Mouse (Mus musculus) embryonic facial prominence, embryonic 12.5 days (tissue): Measurements from ENCODE around the gene Mks1. TPM values are rescaled to one million over a fixed set of nuclear protein-coding genes. Genes with fewer than 3 reads are reported as not detected.
"Not testable (repeated sequence)": the region's sequence is repeated elsewhere in the genome, so short reads cannot be mapped to it uniquely, and the experiment has no call there.

Experiments
- ATAC-seq: fragments of 200-750 bp; cut with Nextera tagmentation; 2 replicates; pipeline ENCODE4 v1.8.0; 2017; ENCODE audit not compliant: insufficient number of reproducible peaks, insufficient read depth, low FRiP score, low TSS enrichment
- H3K27ac ChIP-seq: fragments of 300-500 bp; sonication (generic); 2 replicates; pipeline ENCODE4 v1.5.1; 2016; ENCODE audit warnings: mild to moderate bottlenecking
- H3K27me3 ChIP-seq: fragments of 300-500 bp; sonication (generic); 2 replicates; pipeline ENCODE4 v1.6.1; 2016; ENCODE audit warnings: mild to moderate bottlenecking, moderate library complexity
- H3K36me3 ChIP-seq: fragments of 300-500 bp; sonication (generic); 2 replicates; pipeline ENCODE4 v1.6.1; 2016; ENCODE audit warnings: mild to moderate bottlenecking
- H3K4me1 ChIP-seq: fragments of 300-500 bp; sonication (generic); 2 replicates; pipeline ENCODE4 v1.6.1; 2016
- H3K4me2 ChIP-seq: fragments of 300-500 bp; sonication (generic); replicated peaks from 2 replicates; pipeline ENCODE4 v1.6.1; 2016; ENCODE audit warnings: mild to moderate bottlenecking, moderate library complexity
- H3K4me3 ChIP-seq: fragments of 300-500 bp; sonication (generic); 2 replicates; pipeline ENCODE4 v1.5.1; 2016; ENCODE audit warnings: mild to moderate bottlenecking
- H3K9ac ChIP-seq: fragments of 300-500 bp; sonication (generic); 2 replicates; pipeline ENCODE4 v1.6.1; 2016; ENCODE audit warnings: mild to moderate bottlenecking, moderate library complexity
- H3K9me3 ChIP-seq: fragments of 300-500 bp; sonication (generic); 2 replicates; pipeline ENCODE4 v1.6.1; 2016; ENCODE audit warnings: mild to moderate bottlenecking, moderate library complexity
- WGBS: fragments of 180-500 bp; shearing (Covaris S2); methylation state at CpG from one replicate; pipeline ENCODE4 v1.1.7; 2016; 5-methylcytosine and 5-hydroxymethylcytosine counted together
- polyA plus RNA-seq: library from polyadenylated mRNA; unstranded; fragments of >200 nt; fragmentation: Nextera tagmentation; extraction: Ambion mirVana; gene quantifications from 2 replicates; pipeline ENCODE4 v1.2.1, GENCODE M21; 2016

Gene Mks1
- polyA plus RNA-seq, 1 experiment from 2014 or later, result 19.8 TPM

DNA sequence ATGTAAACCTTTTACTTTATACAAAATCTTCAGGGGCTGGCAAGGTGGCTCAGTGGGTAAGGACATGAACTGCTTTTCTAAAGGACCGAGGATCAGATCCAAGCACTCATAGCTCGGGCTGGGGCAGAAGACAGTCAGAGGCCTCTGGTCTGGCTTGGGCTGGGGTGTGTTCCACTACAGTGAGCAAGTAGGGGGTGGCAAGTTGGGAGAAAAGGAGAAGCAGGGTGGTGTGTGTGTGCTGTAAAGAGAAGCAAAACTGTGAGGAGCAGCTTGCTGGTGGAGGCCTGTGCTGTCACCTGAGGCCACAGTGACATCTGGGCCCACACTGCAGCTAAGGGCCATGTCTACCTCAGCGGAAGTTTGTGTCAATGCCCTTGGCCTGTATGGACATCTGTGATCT, 11.6 kb upstream of the Mks1 start:
- no peak for ATAC-seq
- Histone ChIP-seq H3K4me2 (no peak overlapping the region), H3K27me3 (no peaks in the 10 kb centered on the region), H3K4me1 (no peaks in the 10 kb centered on the region), H3K27ac (no peak overlapping the region), H3K4me3 (no peak overlapping the region), H3K9ac (no peak overlapping the region), H3K9me3 (no peaks in the 10 kb centered on the region), H3K36me3 (no peaks in the 10 kb centered on the region)
- WGBS, result 77% methylated on average over 3 of the region's 3 CpGs

DNA sequence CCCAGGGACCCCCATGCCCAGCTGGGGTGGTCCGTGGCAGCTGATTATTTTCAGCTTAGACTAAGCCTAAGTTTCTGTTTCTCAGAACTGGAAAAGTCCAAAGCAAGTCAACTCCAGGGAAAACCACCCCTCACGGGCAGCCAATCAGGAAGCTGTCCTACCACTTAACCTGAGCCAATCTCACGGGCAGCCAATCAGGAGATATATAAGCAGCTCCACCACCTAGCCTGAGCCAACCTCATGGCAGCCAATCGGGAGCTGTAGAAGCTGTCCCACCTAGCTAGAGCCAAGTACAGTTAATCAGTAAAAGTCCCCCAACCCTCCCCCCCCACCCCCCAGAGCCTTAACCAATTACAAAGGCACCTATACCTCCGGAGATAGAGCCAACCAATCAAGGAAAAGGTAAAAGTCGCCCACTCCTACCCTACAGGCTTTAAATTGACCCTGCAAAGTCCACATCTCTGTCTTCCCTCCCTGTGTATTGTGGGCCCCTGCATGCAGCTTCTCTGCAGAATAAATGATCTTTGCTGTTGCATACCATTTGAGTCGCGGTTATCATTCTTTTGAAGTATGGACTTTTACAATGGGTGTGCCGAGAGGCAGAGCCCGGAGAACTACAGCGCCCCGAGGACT, 5.9 kb upstream of the Mks1 start:
- WGBS, result 87% methylated on average over 12 of the region's 12 CpGs
- Histone ChIP-seq H3K27ac (no peak overlapping the region), H3K4me3 (no peak overlapping the region), H3K9me3 (no peaks in the 10 kb centered on the region), H3K4me2 (no peak overlapping the region), H3K9ac (no peak overlapping the region), H3K4me1 (no peaks in the 10 kb centered on the region), H3K36me3 (no peaks in the 10 kb centered on the region), H3K27me3 (no peaks in the 10 kb centered on the region)
- no peak for ATAC-seq

DNA sequence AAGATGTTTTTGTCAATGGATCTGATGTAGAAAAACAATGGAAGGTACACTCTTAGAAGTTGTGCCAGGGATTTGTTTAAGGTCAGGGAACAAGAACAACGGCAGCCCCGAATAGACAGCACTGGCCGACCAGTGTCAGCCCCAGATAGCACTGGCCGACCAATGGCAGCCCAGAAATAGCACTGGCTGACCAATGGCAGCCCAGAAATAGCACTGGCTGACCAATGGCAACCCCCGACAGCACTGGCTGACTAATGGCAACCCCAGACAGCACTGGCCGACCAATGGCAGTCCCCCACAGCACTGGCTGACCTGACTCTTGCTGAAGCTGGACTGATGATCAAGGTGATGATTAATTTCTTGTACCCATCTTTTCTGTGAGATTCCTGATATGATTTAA, 5.1 kb upstream of the Mks1 start:
- H3K4me3 ChIP-seq, result no peak overlapping the region
- no peaks in the 10 kb centered on the region for H3K4me1 ChIP-seq
- H3K36me3 ChIP-seq, result no peaks in the 10 kb centered on the region
- H3K27ac ChIP-seq, result no peak overlapping the region
- H3K4me2 ChIP-seq, result no peak overlapping the region
- ATAC-seq, result no peak
- no peaks in the 10 kb centered on the region for H3K27me3 ChIP-seq
- no peak overlapping the region for H3K9ac ChIP-seq
- WGBS, result 70% methylated on average over 6 of the region's 6 CpGs
- no peaks in the 10 kb centered on the region for H3K9me3 ChIP-seq

DNA sequence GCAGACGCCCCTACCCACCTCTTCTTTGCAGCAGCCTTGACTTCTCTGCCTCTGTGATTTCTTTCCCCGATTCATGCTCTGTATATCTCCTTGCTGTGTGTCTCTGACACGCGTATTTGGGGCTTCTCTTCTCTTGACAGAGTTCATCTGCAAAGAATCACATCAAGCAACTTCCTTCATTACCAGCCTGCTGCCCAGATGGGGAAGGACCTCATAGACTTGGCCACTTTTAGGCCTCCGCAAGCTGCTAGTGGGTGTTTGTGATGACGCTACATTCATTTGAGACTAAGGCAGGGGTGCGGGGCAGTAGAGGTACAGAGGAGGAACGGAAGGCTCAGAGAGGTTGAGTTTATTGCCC, 561 bp downstream of the Mks1 start:
- H3K4me3 ChIP-seq, result peak overlapping the region; percentile 59
- H3K9me3 ChIP-seq, result no peaks in the 10 kb centered on the region
- peaks cover 13% of the 10 kb centered on the region; the same call in 1 of the 2 replicates for H3K36me3 ChIP-seq
- peak overlapping the region; percentile 47 for H3K27ac ChIP-seq
- H3K4me1 ChIP-seq, result peaks cover 5% of the 10 kb centered on the region; the same call in 1 of the 2 replicates
- H3K9ac ChIP-seq, result peak overlapping the region; percentile 52
- peak overlapping the region; percentile 70 for H3K4me2 ChIP-seq
- H3K27me3 ChIP-seq, result no peaks in the 10 kb centered on the region
- ATAC-seq, result no peak
- 39% methylated on average over 8 of the region's 8 CpGs for WGBS

DNA sequence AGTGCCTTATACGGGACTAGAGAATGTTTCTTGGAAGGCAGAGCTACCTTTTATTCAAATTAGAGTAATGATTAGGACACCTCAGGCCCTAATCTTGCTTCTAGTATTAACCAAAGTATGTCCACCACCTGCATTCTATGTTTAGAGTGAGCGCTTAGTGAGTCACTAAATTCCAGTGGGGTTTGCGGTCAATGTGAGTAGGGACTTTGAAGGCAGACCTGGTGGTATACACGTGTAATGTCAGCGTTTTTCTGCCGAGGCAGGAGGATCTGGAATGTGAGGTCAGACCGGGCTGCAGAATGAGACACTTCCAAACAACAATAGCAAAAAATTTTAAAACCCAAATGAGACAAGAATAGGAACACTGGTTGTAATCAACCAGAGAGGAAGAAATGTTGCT, 1.5 kb downstream of the Mks1 start:
- H3K27me3 ChIP-seq, result no peaks in the 10 kb centered on the region
- H3K9ac ChIP-seq, result no peak overlapping the region
- no peak for ATAC-seq
- H3K4me3 ChIP-seq, result no peak overlapping the region
- WGBS, result 89% methylated on average over 7 of the region's 7 CpGs
- H3K4me1 ChIP-seq, result peaks cover 5% of the 10 kb centered on the region; the same call in 1 of the 2 replicates
- no peak overlapping the region for H3K27ac ChIP-seq
- H3K9me3 ChIP-seq, result no peaks in the 10 kb centered on the region
- H3K4me2 ChIP-seq, result no peak overlapping the region
- H3K36me3 ChIP-seq, result peaks cover 13% of the 10 kb centered on the region; the same call in 1 of the 2 replicates

DNA sequence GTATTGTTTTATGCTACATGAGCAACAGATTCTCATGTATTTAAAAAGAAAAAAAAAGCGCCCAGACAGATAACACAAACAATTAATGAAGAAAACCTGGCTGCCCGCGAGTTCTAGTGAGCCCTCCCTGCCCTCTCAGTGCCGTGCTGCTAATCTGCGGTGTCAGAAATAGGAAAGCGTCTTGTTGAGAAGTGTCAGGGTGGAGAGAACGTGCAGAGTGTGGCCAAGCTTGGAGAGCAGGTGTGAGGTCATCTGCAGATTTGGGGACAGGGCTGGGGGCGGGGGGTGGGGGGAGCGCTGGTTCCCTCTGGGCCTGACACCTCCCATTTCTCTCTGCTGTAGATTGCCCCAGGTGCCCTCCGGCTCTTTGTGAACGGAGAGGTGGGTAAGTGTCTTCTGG, 6.3 kb downstream of the Mks1 start:
- whole genome bisulfite sequencing, result 89% methylated on average over 11 of the region's 11 CpGs
- Histone ChIP-seq H3K4me3 (no peak overlapping the region), H3K4me2 (no peak overlapping the region), H3K27ac (no peak overlapping the region), H3K9me3 (no peaks in the 10 kb centered on the region), H3K4me1 (no peaks in the 10 kb centered on the region), H3K36me3 (peaks cover 46% of the 10 kb centered on the region), H3K27me3 (no peaks in the 10 kb centered on the region), H3K9ac (no peak overlapping the region)
- ATAC-seq, result no peak

DNA sequence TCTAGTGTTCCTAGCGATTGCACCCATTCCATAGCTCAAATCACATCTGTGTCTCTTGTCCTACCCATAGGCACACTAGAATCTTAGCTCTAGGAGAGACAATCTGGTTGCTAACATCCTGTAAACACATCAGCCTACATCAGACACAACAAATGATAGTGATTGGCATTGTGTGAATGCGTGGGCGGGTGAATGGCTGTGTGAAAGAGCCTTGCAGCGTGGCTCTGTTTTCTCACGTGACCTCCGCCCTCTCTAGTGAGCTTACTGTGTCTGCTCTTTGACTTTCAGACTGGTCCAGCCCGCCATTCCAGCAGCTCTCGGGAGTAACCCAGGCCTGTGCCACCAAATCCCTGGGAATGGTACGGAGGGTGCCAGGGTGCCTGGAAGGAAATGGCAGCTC, 7.4 kb downstream of the Mks1 start:
- WGBS, result 83% methylated on average over 9 of the region's 9 CpGs
- Histone ChIP-seq H3K36me3 (peaks cover 46% of the 10 kb centered on the region), H3K9ac (no peak overlapping the region), H3K27me3 (no peaks in the 10 kb centered on the region), H3K4me2 (no peak overlapping the region), H3K4me3 (no peak overlapping the region), H3K4me1 (no peaks in the 10 kb centered on the region), H3K27ac (no peak overlapping the region), H3K9me3 (no peaks in the 10 kb centered on the region)
- no peak for ATAC-seq

DNA sequence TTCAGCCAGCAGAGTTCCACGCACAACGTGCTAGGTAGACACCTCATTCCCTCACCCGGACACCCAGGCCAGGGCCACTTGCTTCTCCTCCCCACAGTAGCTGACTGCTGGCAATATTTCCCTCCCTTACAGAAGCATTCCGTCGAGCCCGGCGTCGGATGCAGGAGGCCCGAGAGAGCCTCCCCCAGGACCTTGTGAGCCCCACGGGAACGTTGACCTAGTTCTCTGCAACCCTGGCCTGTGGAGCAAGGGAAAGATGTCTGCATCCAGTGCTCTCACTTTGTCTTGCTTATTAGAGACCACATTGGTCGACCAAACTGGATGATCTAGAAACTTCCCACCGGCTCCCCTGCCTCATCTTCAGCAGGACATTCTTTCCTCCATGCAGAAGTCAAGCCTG, 9.8 kb downstream of the Mks1 start:
- no peaks in the 10 kb centered on the region for H3K27me3 ChIP-seq
- no peak overlapping the region for H3K9ac ChIP-seq
- WGBS, result 90% methylated on average over 13 of the region's 13 CpGs
- H3K36me3 ChIP-seq, result peaks cover 34% of the 10 kb centered on the region
- no peak for ATAC-seq
- H3K9me3 ChIP-seq, result no peaks in the 10 kb centered on the region
- no peaks in the 10 kb centered on the region for H3K4me1 ChIP-seq
- no peak overlapping the region for H3K4me2 ChIP-seq
- H3K27ac ChIP-seq, result no peak overlapping the region
- H3K4me3 ChIP-seq, result no peak overlapping the region

DNA sequence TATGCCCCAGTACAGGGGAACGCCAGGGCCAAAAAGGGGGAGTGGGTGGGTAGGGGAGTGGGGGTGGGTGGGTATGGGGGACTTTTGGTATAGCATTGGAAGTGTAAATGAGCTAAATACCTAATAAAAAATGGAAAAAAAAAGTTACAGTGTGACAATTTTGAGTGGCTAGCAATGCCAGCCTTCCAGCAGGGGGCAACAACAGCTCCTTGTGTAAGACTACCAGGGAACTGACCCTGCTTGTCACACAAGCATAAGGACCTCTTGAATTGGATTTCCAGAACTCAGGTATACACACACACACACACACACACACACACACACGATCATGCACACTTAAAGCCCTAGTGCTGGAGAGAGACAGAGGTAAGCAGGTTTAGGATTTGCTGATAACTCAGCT, 13.9 kb downstream of the Mks1 start:
- H3K27me3 ChIP-seq, H3K4me1 ChIP-seq, ATAC-seq, H3K9me3 ChIP-seq, H3K4me3 ChIP-seq, H3K27ac ChIP-seq, H3K4me2 ChIP-seq, H3K9ac ChIP-seq: not testable (repeated sequence)
- WGBS, result 90% methylated on average over 1 of the region's 2 CpGs
- H3K36me3 ChIP-seq, result peaks cover 18% of the 10 kb centered on the region

DNA sequence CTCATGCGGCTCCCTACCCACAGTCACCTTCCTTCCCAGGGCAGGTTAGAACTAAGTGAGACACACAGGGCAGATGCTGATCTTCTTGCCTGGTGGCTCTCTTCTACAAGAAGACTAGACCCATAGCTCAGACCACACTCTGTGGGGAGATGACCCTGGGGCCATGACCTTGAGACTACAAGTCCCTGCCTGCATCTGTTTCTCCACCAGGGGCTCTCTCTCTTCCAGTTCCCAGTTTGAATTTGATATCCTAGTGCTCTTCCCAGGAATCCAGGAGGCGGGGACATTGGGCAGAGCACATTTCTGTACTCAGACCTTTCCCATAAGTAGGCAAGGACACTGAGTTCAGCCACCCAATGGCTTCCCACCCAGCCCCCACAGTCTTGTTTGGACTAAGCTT, 17.1 kb downstream of the Mks1 start:
- Histone ChIP-seq H3K4me3 (no peak overlapping the region), H3K4me1 (no peaks in the 10 kb centered on the region), H3K9me3 (no peaks in the 10 kb centered on the region), H3K9ac (no peak overlapping the region), H3K36me3 (no peaks in the 10 kb centered on the region), H3K4me2 (no peak overlapping the region), H3K27ac (no peak overlapping the region), H3K27me3 (no peaks in the 10 kb centered on the region)
- ATAC-seq, result no peak
- WGBS, result 76% methylated on average over 2 of the region's 2 CpGs

DNA sequence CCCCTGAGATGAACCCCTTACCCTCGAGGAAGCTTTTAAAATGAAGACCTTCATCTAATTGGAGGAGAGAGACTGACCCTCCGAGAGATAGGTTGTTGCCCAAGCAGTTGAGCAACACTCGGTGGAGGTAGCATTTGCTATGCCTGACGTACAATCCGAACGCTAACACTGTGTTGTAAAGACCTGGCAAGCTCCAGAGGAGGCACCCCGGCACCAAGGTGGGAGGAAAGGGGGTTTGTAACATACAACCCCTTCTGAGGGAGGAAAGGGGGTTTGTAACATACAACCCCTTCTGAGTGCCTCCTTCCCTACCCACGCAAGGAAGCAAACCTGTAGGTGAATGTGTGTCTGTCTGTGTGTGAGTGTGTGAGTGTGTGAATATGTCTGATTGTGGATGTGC, 18.8 kb downstream of the Mks1 start:
- H3K4me2 ChIP-seq, result no peak overlapping the region
- ATAC-seq, result no peak
- no peaks in the 10 kb centered on the region for H3K36me3 ChIP-seq
- H3K4me1 ChIP-seq, result no peaks in the 10 kb centered on the region
- H3K27me3 ChIP-seq, result no peaks in the 10 kb centered on the region
- no peak overlapping the region for H3K4me3 ChIP-seq
- H3K27ac ChIP-seq, result no peak overlapping the region
- H3K9ac ChIP-seq, result no peak overlapping the region
- H3K9me3 ChIP-seq, result no peaks in the 10 kb centered on the region
- WGBS, result 48% methylated on average over 8 of the region's 8 CpGs

DNA sequence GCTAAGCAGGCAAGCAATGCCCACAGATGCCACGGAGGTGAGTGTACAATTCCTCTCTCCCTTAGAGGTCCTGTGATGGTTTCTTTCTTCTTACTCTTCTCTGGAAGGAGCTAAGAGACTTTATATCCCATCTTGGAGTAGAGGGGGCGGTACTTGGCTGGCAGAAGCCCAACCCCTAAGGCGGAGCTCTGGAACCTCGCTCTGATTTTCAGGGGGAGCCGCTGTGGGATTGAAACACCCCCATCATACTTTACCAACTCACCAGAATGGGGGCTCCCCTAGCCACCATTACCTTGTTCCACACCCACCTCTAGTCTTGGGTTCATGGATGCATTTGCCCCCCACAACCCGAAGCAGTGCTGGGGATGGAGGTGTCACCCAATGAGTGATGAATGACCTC, 22.4 kb downstream of the Mks1 start, which contains the start of gene Epx:
TSS of gene Epx (minus strand) at position 101 of the 400 bp plus-strand sequence.
- no peak within 1 kb of the TSS for H3K9ac ChIP-seq
- no peaks in the 10 kb centered on the region for H3K4me1 ChIP-seq
- H3K36me3 ChIP-seq, result no peaks in the 10 kb centered on the region
- no peaks in the 10 kb centered on the region for H3K9me3 ChIP-seq
- no peak within 1 kb of the TSS for H3K4me3 ChIP-seq
- H3K27ac ChIP-seq, result no peak within 1 kb of the TSS
- WGBS, result 78% methylated on average over 6 of the region's 6 CpGs
- no peak within 1 kb of the TSS for H3K4me2 ChIP-seq
- no peaks in the 10 kb centered on the region for H3K27me3 ChIP-seq
- no peak for ATAC-seq

DNA sequence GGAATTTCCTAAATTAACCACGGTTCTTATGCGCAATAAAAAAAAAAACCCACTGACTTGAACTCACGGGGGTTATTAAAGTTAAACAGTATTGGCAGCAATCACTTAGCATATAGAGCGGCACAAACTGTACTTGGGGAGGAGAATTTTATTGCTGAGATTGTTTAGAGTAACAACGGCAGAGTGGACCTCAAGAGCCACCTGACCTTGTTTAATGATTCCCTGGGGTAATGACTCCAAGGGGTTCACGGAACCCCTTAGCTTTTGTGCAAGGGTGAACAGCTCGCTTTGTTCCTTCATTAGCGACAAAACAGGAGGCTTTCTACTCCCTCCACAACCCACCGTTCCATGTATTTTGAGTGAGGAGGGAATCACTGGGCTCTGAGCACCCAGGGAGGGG, 26.8 kb downstream of the Mks1 start:
- WGBS, result 74% methylated on average over 9 of the region's 9 CpGs
- H3K27me3 ChIP-seq, result no peaks in the 10 kb centered on the region
- H3K4me1 ChIP-seq, result no peaks in the 10 kb centered on the region
- H3K4me2 ChIP-seq, result no peak overlapping the region
- no peak overlapping the region for H3K27ac ChIP-seq
- no peak overlapping the region for H3K4me3 ChIP-seq
- no peak overlapping the region for H3K9ac ChIP-seq
- H3K36me3 ChIP-seq, result no peaks in the 10 kb centered on the region
- H3K9me3 ChIP-seq, result no peaks in the 10 kb centered on the region
- no peak for ATAC-seq
